Mouse (Mus musculus): Measurements from ENCODE around the gene Amfr.

The Amfr gene

GRCm38 (mm10) chr8:93981679-93982215 is 30.9 kb downstream of the Amfr start:
- DNase-seq (ENCODE audit: low read depth, low spot score): no peak

GRCm38 (mm10) chr8:93980141-93980540 is 32.5 kb downstream of the Amfr start:
- DNase-seq (ENCODE audit: low read depth, low spot score): no peak

GRCm38 (mm10) chr8:93976446-93977211 is 36.0 kb downstream of the Amfr start:
- no peak for DNase-seq (ENCODE audit: low read depth, low spot score)

GRCm38 (mm10) chr8:93975358-93975757 is 37.3 kb downstream of the Amfr start:
- no peak for DNase-seq (ENCODE audit: low read depth, low spot score)

GRCm38 (mm10) chr8:93974602-93975186 is 37.9 kb downstream of the Amfr start:
- DNase-seq (ENCODE audit: low read depth, low spot score): no peak

GRCm38 (mm10) chr8:93973831-93974375 is 38.7 kb downstream of the Amfr start:
- no peak for DNase-seq (ENCODE audit: low read depth, low spot score)

GRCm38 (mm10) chr8:93972971-93973734 is 39.5 kb downstream of the Amfr start:
- DNase-seq (ENCODE audit: low read depth, low spot score): no peak

GRCm38 (mm10) chr8:93972211-93972610 is 40.4 kb downstream of the Amfr start:
- no peak for DNase-seq (ENCODE audit: low read depth, low spot score)

- no peak for DNase-seq (ENCODE audit: low read depth, low spot score)
Observed at GRCm38 (mm10) chr8:93971451-93971850, 41.2 kb downstream of the Amfr start.

GRCm38 (mm10) chr8:93969626-93970340 is 42.9 kb downstream of the Amfr start:
- DNase-seq (ENCODE audit: low read depth, low spot score): no peak

GRCm38 (mm10) chr8:93968293-93968692 is 44.3 kb downstream of the Amfr start:
- DNase-seq (ENCODE audit: low read depth, low spot score): no peak

- no peak for DNase-seq (ENCODE audit: low read depth, low spot score)
Observed at GRCm38 (mm10) chr8:93960909-93961308, 51.7 kb downstream of the Amfr start.

GRCm38 (mm10) chr8:93958402-93958801 is 54.2 kb downstream of the Amfr start:
- no peak for DNase-seq (ENCODE audit: low read depth, low spot score)

- no peak for DNase-seq (ENCODE audit: low read depth, low spot score)
Observed at GRCm38 (mm10) chr8:93952511-93952910, 60.1 kb downstream of the Amfr start.

- DNase-seq (ENCODE audit: low read depth, low spot score): no peak
Observed at GRCm38 (mm10) chr8:93950133-93950532, 62.5 kb downstream of the Amfr start.

GRCm38 (mm10) chr8:93946397-93946796 is 66.2 kb downstream of the Amfr start:
- no peak for DNase-seq (ENCODE audit: low read depth, low spot score)

- no peak for DNase-seq (ENCODE audit: low read depth, low spot score)
Observed at GRCm38 (mm10) chr8:93945781-93946180, 66.9 kb downstream of the Amfr start.

GRCm38 (mm10) chr8:93941636-93942054 is 71.0 kb downstream of the Amfr start:
- DNase-seq (ENCODE audit: low read depth, low spot score): no peak

- DNase-seq (ENCODE audit: low read depth, low spot score): no peak
Observed at GRCm38 (mm10) chr8:93940542-93941423, 71.9 kb downstream of the Amfr start.

- DNase-seq (ENCODE audit: low read depth, low spot score): no peak
Observed at GRCm38 (mm10) chr8:93938193-93938592, 74.4 kb downstream of the Amfr start.

Measured in c-Kit-negative CD71-positive TER-119-positive erythroid progenitor cells, embryonic 14.5 days (primary cell).